Mouse (Mus musculus) bone marrow macrophage, adult 2 months (primary cell): ENCODE data around the gene Myo6.

Source experiments
- CTCF ChIP-seq: IDR thresholded peaks from 2 replicates; pipeline ENCODE4 v1.5.1; 2012; ENCODE audit warnings: low read depth, mild to moderate bottlenecking, low read length, moderate library complexity
- POLR2A ChIP-seq: IDR thresholded peaks from 2 replicates; pipeline ENCODE4 v1.6.1; 2012; ENCODE audit warnings: mild to moderate bottlenecking, low read depth, low read length, borderline replicate concordance

DNA sequence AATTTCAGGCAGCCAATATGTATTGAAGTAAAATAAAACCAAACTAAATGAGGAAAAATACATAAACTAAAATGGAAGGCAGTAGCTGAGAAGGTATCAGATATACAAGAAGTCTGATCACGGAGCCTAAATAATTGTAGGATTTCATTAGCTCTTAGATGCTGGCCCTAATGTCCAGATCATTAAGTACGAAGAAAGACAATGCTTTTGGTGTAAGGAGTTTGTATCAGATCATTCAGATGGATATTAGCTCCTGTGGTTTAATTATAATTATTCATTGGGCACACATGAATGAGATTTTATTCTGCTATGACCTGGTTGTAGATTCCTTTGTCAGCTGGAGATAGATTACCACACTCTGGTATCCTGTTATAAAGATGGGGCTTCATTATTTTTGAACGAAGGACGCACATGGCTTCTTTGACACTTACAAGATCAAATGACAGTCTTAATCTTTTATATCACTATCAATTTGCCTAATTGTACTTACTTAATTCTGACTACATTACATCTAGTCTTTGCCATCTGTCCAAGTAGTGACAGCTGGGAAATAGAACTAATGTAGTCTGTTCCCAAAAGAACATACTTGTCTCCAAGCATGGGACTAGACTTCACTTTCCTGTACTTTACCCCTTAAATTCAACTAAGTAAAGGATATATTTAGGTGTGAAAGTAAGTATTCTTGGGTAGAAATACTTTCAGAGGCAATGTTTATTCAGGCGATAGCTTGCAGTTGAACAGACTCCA, 61.9 kb downstream of the Myo6 start:
- TF ChIP-seq POLR2A, result no peak
- no peak for TF ChIP-seq CTCF
